Comparison of ENCODE assay signal across 11 mouse cellular contexts in the genomic region with DNA sequence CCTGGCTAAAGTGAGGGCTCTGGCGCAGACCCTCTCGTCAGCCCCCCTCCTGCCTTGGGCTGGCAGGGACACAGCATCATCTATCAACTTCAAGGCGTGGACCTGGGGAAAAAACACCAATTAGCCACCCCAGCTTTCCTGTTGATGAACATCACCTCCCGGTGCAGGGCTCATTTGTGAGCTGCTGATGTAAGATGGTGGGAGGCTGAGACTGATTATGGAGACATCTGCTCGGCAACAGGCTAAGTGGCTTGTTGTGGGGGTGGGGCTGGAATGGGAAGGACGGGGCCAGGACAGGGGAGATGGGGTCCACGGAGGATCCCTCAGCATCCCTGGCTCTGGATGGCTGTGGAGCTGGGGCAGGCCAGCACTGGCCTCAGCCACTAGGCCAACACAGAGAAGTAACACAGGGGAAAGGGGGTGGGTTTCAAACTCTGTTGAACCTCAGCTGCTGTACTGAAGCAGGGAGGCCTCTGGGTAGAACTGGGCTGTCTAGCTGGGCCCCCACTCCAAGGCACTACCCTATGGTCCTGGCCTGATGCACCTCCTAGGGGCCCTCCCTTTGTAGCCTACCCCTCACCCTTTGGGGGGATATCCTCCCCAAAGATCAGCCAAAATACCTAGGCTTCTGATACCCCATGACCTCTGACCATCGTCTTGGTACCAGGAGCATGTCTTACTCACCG. TPM values are rescaled to one million over a fixed set of nuclear protein-coding genes. Genes with fewer than 3 reads are reported as not detected.
DNase-seq lines count a peak whose midpoint lies in the region; ATAC-seq and TF ChIP-seq lines count a peak whose summit lies in the region.
"Had no signal": no experiment of that assay in that cellular context is flagged by ENCODE, and none has a peak within 500 bp of the region (broad histone marks: within the 10 kb centered on the region; RNA-seq: fewer than 3 reads in every experiment).

No protein-coding gene starts in this region.

- intact Hi-C loops in left cerebral cortex, postnatal 4 days (cut with DNase I): no loop called here

- peaks cover 10% of the 10 kb centered on the region for H3K27me3 ChIP-seq in embryonic facial prominence, embryonic 10.5 days (replicated peaks; ENCODE audit: low read depth, poor library complexity, severe bottlenecking)
- H3K27me3 ChIP-seq in embryonic facial prominence, embryonic 14.5 days (replicated peaks; ENCODE audit: control insufficient read depth, insufficient read depth, low read length): no peaks in the 10 kb centered on the region
- H3K27me3 ChIP-seq in limb, embryonic 10.5 days (ENCODE audit: low read depth, poor library complexity, severe bottlenecking): no peaks in the 10 kb centered on the region

- H3K27ac ChIP-seq in layer of hippocampus, adult 2 months: peak overlapping the region; percentile 71
- H3K27ac ChIP-seq in embryonic facial prominence, embryonic 10.5 days (replicated peaks): peak overlapping the region; percentile 35; the same call in 1 of the 2 replicates
- H3K27ac ChIP-seq in embryonic facial prominence, embryonic 14.5 days (replicated peaks; ENCODE audit: low read depth, low read length): no peak overlapping the region
- peak overlapping the region; percentile 56 for H3K27ac ChIP-seq in limb, embryonic 10.5 days

- peaks cover 10% of the 10 kb centered on the region for H3K4me1 ChIP-seq in embryonic facial prominence, embryonic 10.5 days
- no peaks in the 10 kb centered on the region for H3K4me1 ChIP-seq in embryonic facial prominence, embryonic 14.5 days (ENCODE audit: control insufficient read depth, insufficient read depth, low read length)
- peaks cover 37% of the 10 kb centered on the region for H3K4me1 ChIP-seq in limb, embryonic 10.5 days

- H3K4me3 ChIP-seq in layer of hippocampus, adult 2 months: no peak overlapping the region
- no peak overlapping the region for H3K4me3 ChIP-seq in embryonic facial prominence, embryonic 10.5 days
- H3K4me3 ChIP-seq in embryonic facial prominence, embryonic 14.5 days (ENCODE audit: low read depth, low read length): no peak overlapping the region
- no peak overlapping the region for H3K4me3 ChIP-seq in limb, embryonic 10.5 days
- H3K4me3 ChIP-seq: megakaryocyte, embryonic 14.5 days had no signal

- no peak overlapping the region for H3K9ac ChIP-seq in embryonic facial prominence, embryonic 14.5 days (ENCODE audit: low read depth, low read length)

- 72% methylated on average over 9 of the region's 9 CpGs for WGBS in embryonic facial prominence, embryonic 10.5 days
- WGBS in embryonic facial prominence, embryonic 14.5 days: 55% methylated on average over 9 of the region's 9 CpGs
- 51% methylated on average over 9 of the region's 9 CpGs for WGBS in limb, embryonic 10.5 days

- H3K4me2 ChIP-seq in embryonic facial prominence, embryonic 14.5 days (ENCODE audit: low read depth, low read length): no peak overlapping the region

- DNase-seq in layer of hippocampus, adult 2 months (ENCODE audit: low spot score in 2 of 2): no peak
- no peak for DNase-seq in layer of hippocampus, adult 9-11 months
- DNase-seq in embryonic facial prominence, embryonic 10.5 days (ENCODE audit: low spot score): no peak
- no peak for DNase-seq in embryonic facial prominence, embryonic 14.5 days (ENCODE audit: low spot score)
- DNase-seq in limb, embryonic 10.5 days (ENCODE audit: low spot score): no peak
- DNase-seq in left cerebral cortex, postnatal 4 days: no peak
- DNase-seq: thymus, postnatal 36 days had no signal

- peaks cover 36% of the 10 kb centered on the region for H3K36me3 ChIP-seq in embryonic facial prominence, embryonic 10.5 days (replicated peaks)
- H3K36me3 ChIP-seq in embryonic facial prominence, embryonic 14.5 days (ENCODE audit: control insufficient read depth, insufficient read depth, low read length): peaks cover 27% of the 10 kb centered on the region
- H3K36me3 ChIP-seq in limb, embryonic 10.5 days: peaks cover 41% of the 10 kb centered on the region

- no peak for TF ChIP-seq CTCF in layer of hippocampus, adult 2 months (conservative IDR thresholded peaks at IDR 0.05)

- H3K9me3 ChIP-seq in embryonic facial prominence, embryonic 10.5 days: no peaks in the 10 kb centered on the region
- no peaks in the 10 kb centered on the region for H3K9me3 ChIP-seq in embryonic facial prominence, embryonic 14.5 days (ENCODE audit: control insufficient read depth, low read length)
- no peaks in the 10 kb centered on the region for H3K9me3 ChIP-seq in limb, embryonic 10.5 days (replicated peaks)

- ATAC-seq in embryonic facial prominence, embryonic 14.5 days (ENCODE audit: low read depth): 0 out of 2 replicates have a peak, but pooled peaks have one; percentile 22
- no peak for ATAC-seq in inflammation-experienced regulatory T-cells, adult 6 months

RNA-seq across cellular contexts. Expression of a gene that starts 8.6 kb away (rescaled TPM):
- under 1 TPM in 1 of 2 experiments, not detected in 1; 0.39 TPM for total RNA-seq in layer of hippocampus, adult 2 months (2021)
- polyA plus RNA-seq in embryonic facial prominence, embryonic 10.5 days (2016; fragmentation: Nextera tagmentation; extraction: Ambion mirVana): not detected in 2 replicates
- not detected in 2 replicates for polyA plus RNA-seq in embryonic facial prominence, embryonic 14.5 days (2014; fragmentation: Nextera tagmentation; extraction: Ambion mirVana)
- polyA plus RNA-seq in limb, embryonic 10.5 days (2016; fragmentation: Nextera tagmentation; extraction: Ambion mirVana): 0.13 TPM in 1 of 2 replicates, not detected in the other
- 1 to 10 TPM in 1 of 2 experiments, not detected in 1; 1.0 TPM for total RNA-seq in left cerebral cortex, postnatal 4 days (2021)
- not detected for polyA plus RNA-seq in inflammation-experienced regulatory T-cells, adult 6 months (2017; shearing (Covaris generic))
- total RNA-seq: gastrocnemius, adult 8-10 months had no signal
- polyA plus RNA-seq: heart, postnatal 0 days had no signal

RNA-seq across cellular contexts. Expression of a gene that starts 12.4 kb away (rescaled TPM):
- 10 to 100 TPM; 17.4 to 19.5 TPM for total RNA-seq in layer of hippocampus, adult 2 months (2021)
- 57.7 and 61.8 TPM in 2 replicates for polyA plus RNA-seq in embryonic facial prominence, embryonic 10.5 days (2016; fragmentation: Nextera tagmentation; extraction: Ambion mirVana)
- 42.6 and 43.6 TPM in 2 replicates for polyA plus RNA-seq in embryonic facial prominence, embryonic 14.5 days (2014; fragmentation: Nextera tagmentation; extraction: Ambion mirVana)
- polyA plus RNA-seq in limb, embryonic 10.5 days (2016; fragmentation: Nextera tagmentation; extraction: Ambion mirVana): 73.8 and 77.9 TPM in 2 replicates
- 10 to 100 TPM; 25.5 to 27.2 TPM for total RNA-seq in left cerebral cortex, postnatal 4 days (2021)
- polyA plus RNA-seq in inflammation-experienced regulatory T-cells, adult 6 months (2017; shearing (Covaris generic)): 10 to 100 TPM in 1 of 3 experiments, 1 to 10 TPM in 2; 5.5 to 10.8 (median 9.2) TPM

RNA-seq across cellular contexts. Expression of a gene that starts 22.1 kb away (rescaled TPM):
- 10 to 100 TPM; 86.3 to 89.0 TPM for total RNA-seq in layer of hippocampus, adult 2 months (2021)
- 371 and 392 TPM in 2 replicates for polyA plus RNA-seq in embryonic facial prominence, embryonic 10.5 days (2016; fragmentation: Nextera tagmentation; extraction: Ambion mirVana)
- polyA plus RNA-seq in embryonic facial prominence, embryonic 14.5 days (2014; fragmentation: Nextera tagmentation; extraction: Ambion mirVana): 168 and 202 TPM in 2 replicates
- 330 and 448 TPM in 2 replicates for polyA plus RNA-seq in limb, embryonic 10.5 days (2016; fragmentation: Nextera tagmentation; extraction: Ambion mirVana)
- total RNA-seq in left cerebral cortex, postnatal 4 days (2021): 10 to 100 TPM; 84.8 to 94.8 TPM
- polyA plus RNA-seq in inflammation-experienced regulatory T-cells, adult 6 months (2017; shearing (Covaris generic)): 10 to 100 TPM; 31.0 to 52.3 (median 36.9) TPM

RNA-seq across cellular contexts. Expression of a gene that starts 24.7 kb away (rescaled TPM):
- 10 to 100 TPM; 68.9 to 69.5 TPM for total RNA-seq in layer of hippocampus, adult 2 months (2021)
- 280 and 287 TPM in 2 replicates for polyA plus RNA-seq in embryonic facial prominence, embryonic 10.5 days (2016; fragmentation: Nextera tagmentation; extraction: Ambion mirVana)
- 197 and 220 TPM in 2 replicates for polyA plus RNA-seq in embryonic facial prominence, embryonic 14.5 days (2014; fragmentation: Nextera tagmentation; extraction: Ambion mirVana)
- 278 and 295 TPM in 2 replicates for polyA plus RNA-seq in limb, embryonic 10.5 days (2016; fragmentation: Nextera tagmentation; extraction: Ambion mirVana)
- 100 to 1,000 TPM; 116 to 122 TPM for total RNA-seq in left cerebral cortex, postnatal 4 days (2021)
- polyA plus RNA-seq in inflammation-experienced regulatory T-cells, adult 6 months (2017; shearing (Covaris generic)): 100 to 1,000 TPM; 224 to 286 (median 240) TPM

RNA-seq across cellular contexts. Expression of a gene that starts 58.4 kb away (rescaled TPM):
- total RNA-seq in layer of hippocampus, adult 2 months (2021): 10 to 100 TPM; 31.4 to 35.3 TPM
- polyA plus RNA-seq in embryonic facial prominence, embryonic 10.5 days (2016; fragmentation: Nextera tagmentation; extraction: Ambion mirVana): 7.3 and 7.4 TPM in 2 replicates
- polyA plus RNA-seq in embryonic facial prominence, embryonic 14.5 days (2014; fragmentation: Nextera tagmentation; extraction: Ambion mirVana): 10.5 and 10.8 TPM in 2 replicates
- polyA plus RNA-seq in limb, embryonic 10.5 days (2016; fragmentation: Nextera tagmentation; extraction: Ambion mirVana): 6.8 and 9.7 TPM in 2 replicates
- 10 to 100 TPM; 61.5 to 66.6 TPM for total RNA-seq in left cerebral cortex, postnatal 4 days (2021)
- 10 to 100 TPM in 2 of 3 experiments, 1 to 10 TPM in 1; 7.0 to 20.8 (median 13.3) TPM for polyA plus RNA-seq in inflammation-experienced regulatory T-cells, adult 6 months (2017; shearing (Covaris generic))
